Mouse (Mus musculus): ENCODE measurements around the gene Thbs2.

Thbs2 gene

GRCm38 (mm10) chr17:14693994-14694374 is at the start of gene Thbs2:
Thbs2 (minus strand) TSS chr17:14694235.
- DNase-seq (ENCODE audit: extremely low read depth, low read depth) = no peak

- DNase-seq (ENCODE audit: extremely low read depth, low read depth) = no peak
Observed at GRCm38 (mm10) chr17:14735493-14736004, 41.5 kb upstream of the Thbs2 start.

- no peak for DNase-seq (ENCODE audit: extremely low read depth, low read depth)
Observed at GRCm38 (mm10) chr17:14734380-14734779, 40.3 kb upstream of the Thbs2 start.

GRCm38 (mm10) chr17:14733941-14734340 is 39.9 kb upstream of the Thbs2 start:
- no peak for DNase-seq (ENCODE audit: extremely low read depth, low read depth)

DNA sequence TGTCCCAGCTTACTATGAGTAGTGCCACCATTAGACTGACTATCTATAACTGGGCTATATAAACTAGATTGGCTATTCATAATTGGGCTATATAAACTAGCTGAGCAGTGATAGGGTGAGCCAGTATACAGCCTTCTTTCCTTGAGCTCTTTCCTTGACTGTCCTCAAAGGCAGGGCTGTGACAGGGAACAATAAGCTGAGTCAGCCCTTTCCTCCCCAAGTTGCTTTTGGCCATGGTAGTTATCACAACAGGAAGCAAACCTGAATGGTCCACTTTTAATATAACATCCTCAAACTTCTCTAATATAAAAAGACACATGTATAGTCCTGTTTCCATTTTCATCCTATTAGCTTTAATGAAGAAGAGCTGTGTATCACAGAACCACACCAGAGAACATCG is 39.0 kb upstream of the Thbs2 start:
- no peak for DNase-seq (ENCODE audit: extremely low read depth, low read depth)

GRCm38 (mm10) chr17:14730629-14731028 is 36.6 kb upstream of the Thbs2 start:
- no peak for DNase-seq (ENCODE audit: extremely low read depth, low read depth)

DNA sequence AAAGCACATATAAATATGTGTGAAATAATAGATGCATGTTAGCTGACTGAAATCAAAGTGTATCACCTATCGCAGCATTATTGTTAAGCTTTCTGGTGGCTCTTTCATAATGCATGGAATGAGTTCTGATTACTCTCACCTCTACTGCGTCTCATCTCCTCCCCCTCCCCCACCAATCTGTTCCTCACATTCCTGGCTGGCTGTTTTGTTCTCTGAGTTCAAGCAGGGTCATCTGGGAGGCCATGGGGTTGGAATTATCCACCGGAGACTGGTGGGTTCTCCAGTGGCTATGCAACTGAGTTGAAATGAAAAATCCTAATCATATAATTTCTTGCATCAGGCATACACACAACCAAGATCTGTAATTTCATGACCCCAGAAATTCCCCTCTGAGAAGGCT is 33.4 kb upstream of the Thbs2 start:
- DNase-seq (ENCODE audit: extremely low read depth, low read depth) = no peak

DNA sequence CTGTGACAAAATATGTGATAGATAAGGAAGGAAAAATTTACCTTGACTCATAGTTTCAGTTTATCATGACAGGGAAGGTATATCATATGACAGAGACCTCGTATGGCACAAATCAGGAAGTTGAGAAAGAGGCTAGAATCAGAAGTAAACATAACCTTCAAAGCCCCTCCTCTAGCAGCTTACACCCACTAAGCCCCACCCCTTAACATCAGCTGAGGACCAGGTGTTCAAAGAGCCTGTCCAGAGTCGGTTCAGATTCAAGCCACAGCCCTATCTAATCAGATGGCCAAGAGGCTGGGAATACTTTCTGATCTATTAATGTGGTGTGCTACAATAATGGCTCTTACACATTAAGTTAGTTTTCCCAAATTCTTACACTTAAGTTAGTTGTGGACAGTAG is 30.8 kb upstream of the Thbs2 start:
- no peak for DNase-seq (ENCODE audit: extremely low read depth, low read depth)

DNA sequence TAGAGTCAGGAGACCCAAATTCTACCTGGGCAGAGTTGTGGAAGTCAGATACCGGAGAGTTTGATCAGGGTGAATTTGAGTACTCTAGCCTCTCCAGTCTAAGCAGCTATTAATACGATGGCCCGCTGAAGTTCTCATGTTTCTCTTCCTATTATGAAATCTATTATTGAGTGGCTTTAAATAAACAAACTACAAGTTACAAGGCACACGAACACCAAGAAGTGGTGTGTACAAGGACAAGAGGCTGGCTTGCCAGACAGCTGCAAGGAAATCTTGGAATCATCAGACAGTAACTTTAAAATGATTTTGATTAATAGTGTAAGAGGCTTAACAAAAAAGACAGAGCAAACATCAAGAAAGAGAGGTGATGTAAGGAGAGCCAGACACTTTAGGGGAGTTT is 27.3 kb upstream of the Thbs2 start:
- no peak for DNase-seq (ENCODE audit: extremely low read depth, low read depth)

DNA sequence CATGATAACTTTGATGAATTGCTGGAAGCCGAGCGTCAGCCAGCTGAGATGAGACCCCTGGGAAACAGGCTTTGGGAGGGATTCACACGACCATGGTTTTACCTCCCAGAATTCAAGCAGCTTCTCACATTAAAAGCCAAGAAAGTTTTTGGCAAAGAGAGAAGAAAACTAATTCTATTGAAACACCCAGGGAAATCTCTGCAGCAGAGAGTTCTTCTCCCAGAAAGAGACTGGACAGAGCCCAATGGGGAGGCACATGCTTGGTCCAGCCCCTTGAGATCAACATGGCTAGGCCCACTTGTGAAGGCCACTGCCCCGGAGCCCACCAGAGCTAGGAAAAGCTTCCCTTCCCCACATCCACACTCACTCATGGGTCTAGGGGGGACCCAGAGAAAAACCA is 26.9 kb upstream of the Thbs2 start:
- no peak for DNase-seq (ENCODE audit: extremely low read depth, low read depth)

DNA sequence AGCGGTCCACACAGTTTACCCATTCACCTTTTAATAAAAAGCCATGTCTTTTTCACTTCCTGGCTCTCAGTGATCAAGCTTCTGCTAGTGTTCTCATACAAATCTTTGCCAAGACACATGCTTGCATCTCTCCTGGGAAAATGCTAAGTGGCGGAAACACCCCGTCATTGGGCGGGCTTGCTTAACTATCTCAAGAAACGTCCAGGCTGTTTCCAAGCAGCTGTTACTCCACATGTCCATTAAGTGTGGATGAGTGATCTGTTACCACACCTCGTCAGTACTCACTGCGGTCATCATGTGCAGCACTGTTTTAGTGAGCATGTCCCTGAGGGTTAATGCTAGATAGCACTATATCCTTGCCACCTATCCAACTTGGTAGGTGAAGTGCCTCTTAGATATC is 26.2 kb upstream of the Thbs2 start:
- no peak for DNase-seq (ENCODE audit: extremely low read depth, low read depth)

DNA sequence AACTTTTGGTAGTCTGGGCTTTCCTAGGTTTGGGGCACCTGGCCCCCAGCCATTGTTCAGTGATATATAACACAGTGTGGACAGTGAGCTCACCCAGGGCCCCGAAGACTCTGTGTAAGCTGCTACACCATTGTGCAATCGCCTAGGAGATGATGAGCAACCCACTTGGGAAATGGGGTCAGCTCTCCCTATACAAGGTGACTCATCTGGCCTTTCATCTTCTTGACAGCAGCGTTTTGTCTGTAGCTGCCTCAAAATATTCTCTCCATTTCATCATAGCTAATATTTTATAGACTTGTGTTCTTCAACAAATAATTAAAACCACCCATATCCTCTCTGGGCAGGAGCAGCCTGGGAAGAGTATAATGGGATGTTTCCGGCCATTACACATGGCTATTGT is 24.8 kb upstream of the Thbs2 start:
- no peak for DNase-seq (ENCODE audit: extremely low read depth, low read depth)

GRCm38 (mm10) chr17:14714782-14715181 is 20.7 kb upstream of the Thbs2 start:
- no peak for DNase-seq (ENCODE audit: extremely low read depth, low read depth)

DNA sequence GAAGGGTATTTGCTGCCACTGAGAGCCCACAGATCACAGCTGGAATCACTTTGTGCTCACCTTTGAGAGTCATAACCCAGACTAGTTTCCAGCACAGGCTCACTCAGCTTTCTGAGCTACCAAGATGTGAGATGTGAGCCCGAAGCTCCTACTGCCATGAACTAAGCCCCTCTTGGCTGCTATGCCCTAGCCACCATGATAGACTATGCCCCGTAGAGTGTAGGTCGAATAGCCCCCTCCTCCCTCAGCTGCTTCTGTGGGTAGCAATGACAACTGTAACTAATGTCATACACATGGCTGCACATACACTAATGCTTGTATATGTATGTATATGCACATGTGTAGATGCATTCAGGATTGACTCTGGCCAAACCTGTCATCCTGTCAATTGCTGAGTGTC is 20.3 kb upstream of the Thbs2 start:
- DNase-seq (ENCODE audit: extremely low read depth, low read depth) = no peak

- no peak for DNase-seq (ENCODE audit: extremely low read depth, low read depth)
Observed at GRCm38 (mm10) chr17:14711784-14712183, 17.7 kb upstream of the Thbs2 start.

- no peak for DNase-seq (ENCODE audit: extremely low read depth, low read depth)
Observed at GRCm38 (mm10) chr17:14711032-14711431, 17.0 kb upstream of the Thbs2 start.

DNA sequence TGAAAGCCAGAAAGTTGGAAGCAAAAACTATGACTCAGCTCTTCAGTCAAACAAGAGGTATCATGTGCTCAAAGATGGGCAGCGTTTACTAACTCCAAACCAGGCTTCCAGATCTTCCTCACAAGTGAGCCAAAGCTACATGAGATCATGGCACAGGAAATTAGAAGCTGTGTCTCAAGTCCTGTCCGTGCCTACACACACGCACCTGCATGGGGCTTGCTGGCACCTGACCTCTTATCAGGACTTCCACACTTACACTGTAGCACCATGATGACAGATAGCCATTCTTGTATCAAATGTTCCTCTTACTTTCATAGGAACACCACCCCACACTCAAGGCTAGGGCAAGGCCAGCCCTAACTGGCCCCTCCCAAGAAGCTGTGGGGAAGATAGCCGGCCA is 12.0 kb upstream of the Thbs2 start:
- DNase-seq (ENCODE audit: extremely low read depth, low read depth) = no peak

DNA sequence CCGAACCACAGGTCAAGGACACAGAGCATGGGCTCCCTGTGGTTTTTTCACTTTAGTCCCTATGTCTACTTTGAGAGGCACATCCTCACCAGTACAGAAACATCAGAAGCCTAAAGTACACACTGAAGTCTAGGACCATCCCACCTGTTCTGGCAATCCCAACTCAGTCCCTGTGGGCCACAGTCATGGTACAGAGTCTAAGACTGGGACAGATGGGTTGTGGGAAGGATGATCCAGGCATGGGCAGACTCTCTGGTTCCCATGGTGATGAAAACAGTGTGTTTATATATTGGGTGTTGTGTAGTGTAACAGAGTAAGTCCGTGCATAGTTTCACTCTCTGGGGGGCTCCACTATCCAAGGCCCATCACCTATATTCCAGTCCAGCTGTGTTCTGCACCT is 11.4 kb upstream of the Thbs2 start:
- DNase-seq (ENCODE audit: extremely low read depth, low read depth) = no peak

DNA sequence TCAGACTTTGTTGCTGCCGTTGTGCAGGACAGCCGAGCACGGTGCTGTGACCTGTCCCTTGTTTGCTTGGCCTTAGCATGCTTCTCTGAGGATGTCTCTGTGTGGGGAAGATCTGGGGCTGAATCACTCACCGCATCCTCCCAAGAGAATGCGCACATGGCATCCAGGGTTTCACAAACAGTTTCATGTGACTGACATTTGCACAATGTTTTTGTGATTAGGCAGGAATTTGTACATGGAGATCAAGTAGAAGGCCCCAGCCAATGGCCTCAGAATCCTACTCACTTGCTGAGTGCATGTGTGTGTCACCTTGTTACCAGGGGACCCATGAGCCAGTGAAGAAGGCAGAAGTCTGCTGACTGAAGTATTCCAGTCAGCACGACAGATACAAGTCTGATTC is 9.7 kb upstream of the Thbs2 start:
- DNase-seq (ENCODE audit: extremely low read depth, low read depth) = no peak

GRCm38 (mm10) chr17:14703268-14703667 is 9.2 kb upstream of the Thbs2 start:
- DNase-seq (ENCODE audit: extremely low read depth, low read depth) = no peak

GRCm38 (mm10) chr17:14702701-14703100 is 8.7 kb upstream of the Thbs2 start:
- DNase-seq (ENCODE audit: extremely low read depth, low read depth) = no peak

DNA sequence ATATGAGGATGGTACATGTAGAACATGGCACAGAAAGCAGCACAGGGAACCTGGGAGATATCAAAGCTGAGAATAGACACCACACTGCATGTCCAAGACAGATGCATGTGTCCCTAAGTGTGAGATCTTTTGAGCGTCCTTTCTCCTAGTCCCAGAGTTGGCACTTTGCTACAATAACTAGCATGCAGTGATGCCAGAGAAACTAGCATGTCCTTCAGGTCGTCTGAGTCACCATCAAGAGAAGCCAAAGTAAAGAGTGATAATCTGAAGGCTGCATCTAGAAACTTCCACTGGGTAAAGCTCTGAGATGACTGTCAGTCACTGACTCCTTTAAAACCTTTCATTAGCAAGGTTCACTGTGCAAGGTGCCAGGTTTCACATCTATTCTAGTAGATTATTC is 7.9 kb upstream of the Thbs2 start:
- no peak for DNase-seq (ENCODE audit: extremely low read depth, low read depth)

DNA sequence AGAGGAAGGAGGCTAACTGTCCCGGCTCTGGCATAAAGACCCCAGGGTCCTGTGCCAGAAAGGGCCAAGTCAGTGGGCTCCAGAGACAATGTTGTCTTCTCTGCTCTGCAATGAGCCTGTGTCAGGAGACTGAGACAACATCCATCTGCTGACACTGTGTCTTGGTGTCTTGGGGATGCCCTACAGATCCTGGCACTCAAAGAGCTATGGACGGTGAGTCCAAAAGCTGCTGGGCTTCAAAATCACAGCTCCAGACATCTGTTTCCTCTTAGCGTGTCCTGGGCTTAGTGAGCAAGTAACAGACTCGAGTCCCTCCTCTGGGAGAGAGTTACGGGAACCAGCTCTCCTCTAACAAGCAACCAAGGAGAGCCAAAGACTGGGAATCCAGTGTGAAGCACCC is 6.2 kb upstream of the Thbs2 start:
- no peak for DNase-seq (ENCODE audit: extremely low read depth, low read depth)

DNA sequence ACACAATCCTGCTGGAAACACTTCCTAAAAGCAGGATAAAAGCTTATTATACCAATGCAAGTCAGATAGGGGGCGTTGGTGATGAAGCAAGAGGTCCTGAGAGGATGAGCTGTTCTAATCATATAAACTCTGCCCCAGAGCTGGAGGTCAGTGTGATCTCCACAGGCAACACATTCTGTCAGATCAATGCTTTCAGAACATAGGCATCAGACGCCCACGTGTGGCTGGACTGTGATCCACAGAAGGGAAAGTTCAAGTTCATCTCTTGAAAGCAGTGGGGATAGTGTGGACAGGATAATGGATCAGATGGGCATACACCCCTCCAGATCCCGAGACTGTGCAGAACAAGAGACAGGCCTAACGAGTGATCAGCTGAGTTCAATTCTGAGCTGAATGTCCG is 4.2 kb upstream of the Thbs2 start:
- DNase-seq (ENCODE audit: extremely low read depth, low read depth) = no peak
